Mouse (Mus musculus) olfactory bulb, adult 2 months (tissue): ENCODE measurements around the gene Mafg.

Source experiments
- CTCF ChIP-seq: fragments of 200-500 bp; IDR thresholded peaks from 2 replicates; pipeline ENCODE4 v1.5.1; 2012; ENCODE audit warnings: low read depth, mild to moderate bottlenecking, low read length, moderate library complexity; ENCODE audit not compliant: insufficient read depth
- POLR2A ChIP-seq: fragments of 200-500 bp; IDR thresholded peaks from 2 replicates; pipeline ENCODE4 v1.6.1; 2012; ENCODE audit warnings: mild to moderate bottlenecking, low read depth, low read length, moderate library complexity; ENCODE audit not compliant: insufficient read depth

- TF ChIP-seq POLR2A (no peak), CTCF (no peak)
Measured at GRCm38 (mm10) chr11:120676951-120677350, 43.6 kb upstream of the Mafg start.
